ENCODE assay signal across 25 mouse cellular contexts in genomic region chr11:95744521-95744920, GRCm38 (mm10). TPM values are rescaled to one million over a fixed set of nuclear protein-coding genes. Genes with fewer than 3 reads are reported as not detected.
A peak's percentile ranks its signal among the peaks of the same experiment; 100 is the strongest.
DNase-seq lines count a peak whose midpoint lies in the region; ATAC-seq and TF ChIP-seq lines count a peak whose summit lies in the region.
"Had no signal": no experiment of that assay in that cellular context is flagged by ENCODE, and none has a peak within 500 bp of the region (broad histone marks: within the 10 kb centered on the region; RNA-seq: fewer than 3 reads in every experiment).

No protein-coding gene starts in this region.

- DNase-seq in adrenal gland, adult (ENCODE audit: inconsistent age in 2 of 2, low spot score in 1 of 2): peak; percentile 40 to 60
- no peak for DNase-seq in adrenal gland, postnatal 4 days (ENCODE audit: low spot score in 2 of 2)
- DNase-seq in heart, postnatal 36 days: no peak
- peak; percentile 32 for DNase-seq in lung, postnatal 36 days
- no peak for DNase-seq in lung, adult 2 months
- no peak for DNase-seq in embryo, embryonic 11 days
- DNase-seq: cerebellum, adult 11-12 months; cerebellum, postnatal 14 days; forebrain, postnatal 0 days; gastrocnemius, postnatal 25 days; kidney, postnatal 25 days; lung, postnatal 14 days; right cerebral cortex, adult 18-20 months; thymus, adult 18-20 months; thymus, postnatal 36 days had no signal

- H3K36me3 ChIP-seq in heart, embryonic 13.5 days: peaks cover 20% of the 10 kb centered on the region

- intact Hi-C loops in heart, postnatal 36 days (cut with DNase I): no loop called here

- H3K9ac ChIP-seq in heart, embryonic 13.5 days: no peak overlapping the region
- H3K9ac ChIP-seq: embryonic facial prominence, embryonic 12.5 days; forebrain, postnatal 0 days; hindbrain, embryonic 12.5 days; liver, embryonic 14.5 days; neural tube, embryonic 13.5 days had no signal

- ATAC-seq in heart, embryonic 13.5 days (ENCODE audit: extremely low read depth, insufficient number of reproducible peaks, low FRiP score, low TSS enrichment): no peak
- ATAC-seq: forebrain, postnatal 0 days; intestine, postnatal 0 days; midbrain, embryonic 16.5 days had no signal

- no peaks in the 10 kb centered on the region for H3K9me3 ChIP-seq in heart, embryonic 13.5 days
- H3K9me3 ChIP-seq: embryonic facial prominence, embryonic 12.5 days; limb, embryonic 10.5 days; neural tube, embryonic 13.5 days had no signal

- no peak for TF ChIP-seq POLR2A in lung, adult 2 months (IDR thresholded peaks at IDR 0.05; ENCODE audit: borderline replicate concordance, extremely low read depth, low read depth, low read length)

- no peak for TF ChIP-seq CTCF in lung, adult 2 months (IDR thresholded peaks at IDR 0.05; ENCODE audit: insufficient read depth, low read length)

- WGBS in heart, embryonic 13.5 days: 80% methylated on average over 2 of the region's 2 CpGs
- 50% methylated on average over 2 of the region's 2 CpGs for WGBS in lung, adult 2 months

- no peak overlapping the region for H3K4me3 ChIP-seq in heart, embryonic 13.5 days
- H3K4me3 ChIP-seq in lung, adult 2 months (replicated peaks; ENCODE audit: extremely low read depth, low read depth, low read length): no peak overlapping the region
- H3K4me3 ChIP-seq: embryonic facial prominence, embryonic 12.5 days; hindbrain, embryonic 12.5 days; layer of hippocampus, adult 2 months; limb, embryonic 10.5 days; myocyte; neural tube, embryonic 13.5 days had no signal

- H3K4me1 ChIP-seq in heart, embryonic 13.5 days: peaks cover 14% of the 10 kb centered on the region
- H3K4me1 ChIP-seq in lung, adult 2 months (ENCODE audit: control insufficient read depth, insufficient read depth, low read length): peaks cover 6% of the 10 kb centered on the region
- H3K4me1 ChIP-seq: embryonic facial prominence, embryonic 12.5 days; hindbrain, embryonic 12.5 days; limb, embryonic 10.5 days; neural tube, embryonic 13.5 days had no signal

- no peaks in the 10 kb centered on the region for H3K27me3 ChIP-seq in heart, embryonic 13.5 days (replicated peaks)
- H3K27me3 ChIP-seq: embryonic facial prominence, embryonic 12.5 days; hindbrain, embryonic 12.5 days; neural tube, embryonic 13.5 days had no signal

- H3K4me2 ChIP-seq in heart, embryonic 13.5 days: no peak overlapping the region
- H3K4me2 ChIP-seq: embryonic facial prominence, embryonic 12.5 days; hindbrain, embryonic 12.5 days; neural tube, embryonic 13.5 days had no signal

- peak overlapping the region; percentile 24; the same call in 1 of the 2 replicates for H3K27ac ChIP-seq in heart, embryonic 13.5 days (replicated peaks)
- H3K27ac ChIP-seq: embryonic facial prominence, embryonic 12.5 days; hindbrain, embryonic 12.5 days; layer of hippocampus, adult 2 months; limb, embryonic 10.5 days; liver, embryonic 14.5 days; neural tube, embryonic 13.5 days had no signal

RNA-seq across cellular contexts. Expression of gene B130006D01Rik, which starts 21.1 kb away (rescaled TPM):
- total RNA-seq in adrenal gland, postnatal 4 days (2021): 1 to 10 TPM; 1.2 TPM
- 0.51 and 0.78 TPM in 2 replicates for polyA plus RNA-seq in heart, embryonic 13.5 days (2015; fragmentation: Nextera tagmentation; extraction: Ambion mirVana)
- total RNA-seq in heart, postnatal 36 days (2021): under 1 TPM; 0.22 to 0.46 TPM
- polyA plus RNA-seq in lung, adult 2 months (2012; rRNA removed): 0.07 and 0.18 TPM in 2 replicates

RNA-seq across cellular contexts. Expression of gene Zfp652, which starts 32.0 kb away (rescaled TPM):
- 10 to 100 TPM; 61.7 to 63.2 TPM for total RNA-seq in adrenal gland, postnatal 4 days (2021)
- 10.0 and 13.0 TPM in 2 replicates for polyA plus RNA-seq in heart, embryonic 13.5 days (2015; fragmentation: Nextera tagmentation; extraction: Ambion mirVana)
- 10 to 100 TPM; 50.7 to 50.8 TPM for total RNA-seq in heart, postnatal 36 days (2021)
- 35.6 and 40.4 TPM in 2 replicates for polyA plus RNA-seq in lung, adult 2 months (2012; rRNA removed)

Comparison
In these comparisons a context has a peak if more than half of its experiments do, and no peak if none do; other contexts are left out.
1. DNase-seq: peak in adrenal gland, adult (2 of 2) and lung, postnatal 36 days (single experiment); none in adrenal gland, postnatal 4 days (0 of 2), heart, postnatal 36 days (0 of 2), lung, adult 2 months (single experiment) and embryo, embryonic 11 days (single experiment).